Mouse (Mus musculus): Measurements from ENCODE around the gene Gclc.
"Not testable (repeated sequence)": the region's sequence is repeated elsewhere in the genome, so short reads cannot be mapped to it uniquely, and the experiment has no call there.

Gene Gclc

GRCm38 (mm10) chr9:77746315-77746714 is 8.0 kb upstream of the Gclc start:
- no peak for DNase-seq (ENCODE audit: low spot score in 2 of 2)

- DNase-seq (ENCODE audit: low spot score in 2 of 2) = not testable (repeated sequence)
These were observed 6.0 kb upstream of the Gclc start for GRCm38 (mm10) chr9:77748292-77748691.

DNA sequence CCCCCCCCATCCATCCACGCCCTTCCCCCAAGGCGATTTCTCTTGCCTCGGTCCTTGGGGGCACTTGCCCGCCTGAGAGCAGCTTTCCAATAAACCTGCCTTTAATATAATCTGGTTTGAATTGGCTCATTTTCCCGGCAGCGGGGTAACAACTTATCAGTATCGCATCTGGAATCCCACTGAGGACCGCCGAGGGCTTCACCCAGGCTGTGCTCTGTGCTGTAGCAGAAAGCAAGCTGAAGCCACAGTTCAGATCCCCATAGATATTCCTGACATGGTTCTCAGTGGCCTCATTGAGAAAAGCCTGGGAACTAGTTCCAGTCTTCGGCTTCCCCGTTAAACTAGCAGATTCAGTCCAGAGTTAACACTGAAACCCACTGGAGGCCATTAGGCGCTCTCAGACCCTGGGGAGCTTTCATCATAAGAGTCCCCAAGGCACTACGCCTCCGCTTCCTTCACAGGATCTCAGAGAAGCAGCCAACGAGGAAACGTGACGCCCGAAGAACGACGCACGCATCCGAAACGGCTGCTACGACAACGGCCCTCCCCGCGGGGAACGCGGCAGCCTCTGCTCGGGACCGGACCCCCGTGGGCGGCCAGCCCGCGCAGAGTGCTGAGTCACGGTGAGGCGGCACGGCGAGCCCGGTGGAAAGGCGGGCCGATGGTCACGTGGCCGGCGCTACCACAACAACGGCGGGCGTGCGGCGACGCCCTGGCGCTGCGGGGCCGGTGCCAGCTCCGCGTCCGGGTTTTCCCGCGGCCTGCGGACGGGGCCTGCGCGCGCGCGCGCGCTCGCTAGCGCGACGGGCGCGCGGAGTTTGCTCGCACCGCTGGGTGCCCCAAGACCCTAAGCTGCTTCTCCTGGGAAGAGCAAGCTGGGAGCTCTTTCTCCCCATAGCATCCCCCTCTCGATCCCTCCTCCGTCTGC is 3.9 kb upstream of the Gclc start:
- peak; percentile 91 for DNase-seq (ENCODE audit: low spot score in 2 of 2)

DNA sequence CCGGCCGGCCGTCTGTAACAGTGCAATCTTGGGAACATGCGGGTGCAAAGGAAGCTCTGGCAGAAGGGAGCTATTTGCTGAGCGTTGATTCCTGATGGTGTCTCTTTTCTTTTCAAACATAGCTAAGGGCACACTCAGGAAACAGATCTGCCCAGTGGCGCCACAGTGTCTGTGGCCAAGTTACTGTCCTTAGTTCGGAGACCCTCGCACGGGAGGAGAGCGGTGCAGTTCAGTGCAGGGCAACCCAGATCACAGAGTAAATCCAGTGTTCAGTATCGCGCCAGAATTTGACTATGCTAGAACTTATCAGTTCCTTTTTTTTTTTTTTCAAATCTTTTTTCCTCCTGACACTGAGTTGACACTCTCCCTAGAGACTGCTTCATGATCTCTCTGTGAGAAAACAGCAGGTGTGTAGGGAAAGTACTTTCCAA is 3.2 kb upstream of the Gclc start:
- DNase-seq (ENCODE audit: low spot score in 2 of 2) = no peak

GRCm38 (mm10) chr9:77754728-77755402 is 530 bp downstream of the Gclc start:
- peak in 1 of 2 experiments; percentile 63 for DNase-seq (ENCODE audit: low spot score in 2 of 2)

GRCm38 (mm10) chr9:77755403-77755784 is 1.1 kb downstream of the Gclc start:
- DNase-seq (ENCODE audit: low spot score in 2 of 2) = no peak

GRCm38 (mm10) chr9:77756076-77756475 is 1.7 kb downstream of the Gclc start:
- DNase-seq (ENCODE audit: low spot score in 2 of 2) = no peak

DNA sequence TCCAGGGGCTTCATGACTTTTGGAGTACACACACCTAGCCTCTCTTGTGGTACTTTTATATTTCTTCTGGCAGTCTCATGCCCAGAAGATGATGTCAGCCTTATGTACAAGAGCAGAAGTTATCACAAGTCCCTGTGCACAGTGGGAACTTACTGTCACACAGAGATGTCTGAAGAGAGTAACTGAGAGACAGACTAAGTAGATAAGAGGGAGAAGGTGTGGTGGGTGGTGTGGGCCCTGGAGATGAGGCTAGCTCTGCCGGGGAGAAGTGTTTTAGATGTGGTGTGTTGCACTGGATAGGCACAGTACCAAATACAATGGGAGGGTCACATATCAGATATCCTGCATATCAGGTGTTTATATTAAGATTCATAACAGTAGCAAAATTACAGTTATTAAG is 3.0 kb downstream of the Gclc start:
- DNase-seq (ENCODE audit: low spot score in 2 of 2) = no peak

DNA sequence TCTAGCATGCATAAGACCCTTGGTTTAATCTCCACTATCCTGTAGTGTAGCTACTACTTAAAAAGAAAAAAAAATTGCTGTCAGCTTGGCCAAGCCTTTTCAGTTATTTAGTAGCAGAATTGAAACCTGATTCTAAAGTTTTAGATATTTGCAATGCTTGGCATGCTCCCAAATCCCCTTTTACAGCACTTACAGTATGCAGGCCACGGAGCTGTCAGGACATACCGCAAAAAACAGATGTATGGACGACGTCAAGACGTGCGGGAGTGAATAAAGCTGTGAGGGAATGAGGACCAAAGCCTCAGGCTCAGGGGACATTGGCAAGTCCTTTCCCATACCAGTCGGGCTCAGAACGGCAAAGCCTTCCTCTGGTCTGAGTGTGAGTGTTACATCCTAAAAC is 4.1 kb downstream of the Gclc start:
- no peak for DNase-seq (ENCODE audit: low spot score in 2 of 2)

- no peak for DNase-seq (ENCODE audit: low spot score in 2 of 2)
These were observed 4.8 kb downstream of the Gclc start for GRCm38 (mm10) chr9:77759111-77759510.

DNA sequence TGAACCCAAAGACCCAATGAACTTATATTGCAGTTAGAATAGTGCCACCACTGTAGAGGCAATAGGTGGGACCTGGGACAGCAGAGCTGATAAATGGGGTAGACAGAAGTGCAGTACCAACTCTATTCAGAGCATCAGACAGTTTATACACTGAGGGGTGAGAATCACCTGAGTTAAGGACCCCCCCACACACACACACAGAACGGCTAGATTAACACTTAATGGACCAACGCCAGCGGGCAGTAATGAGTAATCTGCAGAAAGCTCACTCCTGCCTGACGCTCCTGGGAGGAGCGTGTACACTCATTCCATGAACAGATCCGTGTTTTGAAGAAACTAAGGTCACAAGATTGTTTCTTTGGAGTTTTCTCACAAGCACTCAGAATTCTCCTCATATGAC is 5.4 kb downstream of the Gclc start:
- DNase-seq (ENCODE audit: low spot score in 2 of 2) = no peak

GRCm38 (mm10) chr9:77766218-77766617 is 11.9 kb downstream of the Gclc start:
- DNase-seq (ENCODE audit: low spot score in 2 of 2) = no peak

DNA sequence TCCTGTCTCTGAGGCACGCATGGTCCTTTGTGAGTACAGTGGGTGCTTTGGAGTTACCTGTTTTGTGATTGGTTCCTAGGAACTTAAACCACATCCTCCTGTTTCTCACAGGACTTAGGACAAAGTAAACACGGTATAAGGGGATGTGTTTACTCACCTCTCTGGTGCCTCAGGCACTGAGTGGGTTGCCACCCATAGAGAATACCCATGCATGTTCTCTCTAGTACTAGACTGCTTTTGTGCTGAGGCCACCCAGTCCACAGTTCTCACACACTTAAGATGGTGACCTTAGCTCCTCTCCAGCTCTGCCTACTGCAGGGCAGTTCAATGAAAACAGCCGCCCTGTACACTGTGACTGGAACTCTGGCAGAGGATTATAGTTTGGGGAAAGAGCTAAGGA is 12.4 kb downstream of the Gclc start:
- no peak for DNase-seq (ENCODE audit: low spot score in 2 of 2)

- no peak for DNase-seq (ENCODE audit: low spot score in 2 of 2)
These were observed 16.6 kb downstream of the Gclc start for GRCm38 (mm10) chr9:77770909-77771308.

DNA sequence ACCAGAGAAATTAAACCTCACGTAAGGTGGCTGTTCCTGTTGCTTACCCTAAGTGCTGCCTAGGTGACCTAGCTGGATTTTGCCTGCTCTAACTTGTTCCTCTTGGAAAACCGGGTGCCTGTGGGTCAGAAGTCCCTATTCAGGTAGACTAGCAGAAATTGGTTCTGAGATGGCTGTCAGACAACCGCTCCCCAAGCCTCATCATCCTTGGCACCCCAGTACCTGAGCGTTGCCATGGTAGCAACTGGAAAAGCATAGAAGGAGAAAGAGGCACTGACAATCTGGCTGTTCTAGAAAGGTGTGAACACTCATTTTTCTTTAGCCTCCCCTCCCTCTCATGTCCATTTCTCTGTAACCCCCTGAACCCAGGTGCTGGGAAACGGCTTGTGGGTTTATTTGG is 17.0 kb downstream of the Gclc start:
- no peak for DNase-seq (ENCODE audit: low spot score in 2 of 2)

- no peak for DNase-seq (ENCODE audit: low spot score in 2 of 2)
These were observed 17.5 kb downstream of the Gclc start for GRCm38 (mm10) chr9:77771765-77772383.

DNA sequence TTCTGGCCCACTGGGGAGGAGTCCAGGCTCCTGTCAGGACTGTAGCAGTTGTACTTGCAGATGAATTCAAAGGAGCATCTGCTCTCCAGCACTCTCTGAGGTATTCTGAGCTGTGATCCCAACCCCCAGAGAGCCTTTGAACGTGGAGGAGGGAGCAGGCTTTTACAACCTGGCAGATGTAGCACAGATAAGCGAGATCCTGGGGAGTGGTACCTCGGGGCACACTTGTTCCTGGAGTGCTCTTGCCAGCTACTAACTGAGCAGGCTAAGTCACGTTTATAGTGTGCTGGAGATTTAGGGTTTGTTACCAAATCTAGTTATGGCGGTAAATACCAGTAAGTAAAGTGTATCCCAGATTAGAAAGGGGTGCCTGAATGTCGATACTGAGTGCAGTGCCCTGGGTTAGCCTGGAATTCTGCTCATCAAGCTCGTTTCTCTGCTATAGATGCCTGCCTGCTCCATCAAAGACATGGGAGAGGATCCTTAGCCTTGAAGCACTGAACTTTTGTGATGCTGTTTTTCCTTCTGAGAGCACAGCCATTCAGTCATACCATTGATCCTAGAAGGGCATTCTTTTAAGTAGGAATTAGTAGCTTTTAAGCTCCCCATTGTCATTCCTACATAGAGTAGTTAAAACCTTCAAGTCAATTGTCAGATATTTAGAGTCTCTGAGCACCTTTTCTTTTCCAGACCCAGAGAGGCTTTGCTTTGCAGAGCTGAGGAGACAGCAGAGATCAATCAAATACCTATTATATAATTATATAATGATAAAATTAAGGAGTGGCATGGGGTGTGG is 22.6 kb downstream of the Gclc start:
- no peak for DNase-seq (ENCODE audit: low spot score in 2 of 2)

DNA sequence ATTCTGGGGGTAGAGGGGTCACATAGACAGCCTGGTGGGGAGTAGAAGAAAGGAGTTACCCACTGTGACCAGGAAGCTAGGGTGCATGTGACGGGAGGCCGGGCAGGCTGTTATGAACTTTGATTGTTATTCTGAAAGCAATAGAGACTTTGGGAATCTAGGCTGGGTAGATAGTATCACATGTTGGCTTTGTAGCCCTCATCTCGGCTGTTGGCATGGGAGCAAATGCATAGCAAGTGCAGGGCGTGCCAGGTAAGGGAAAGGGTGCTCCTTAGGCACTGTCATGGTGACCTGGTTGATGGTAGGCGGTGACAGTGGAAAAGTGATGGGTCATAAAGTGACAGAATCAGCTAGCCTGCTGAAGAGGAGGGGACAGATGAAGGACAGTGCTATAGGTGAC is 23.3 kb downstream of the Gclc start:
- DNase-seq (ENCODE audit: low spot score in 2 of 2) = no peak

- DNase-seq (ENCODE audit: low spot score in 2 of 2) = no peak
These were observed 25.4 kb downstream of the Gclc start for GRCm38 (mm10) chr9:77779711-77780110.

DNA sequence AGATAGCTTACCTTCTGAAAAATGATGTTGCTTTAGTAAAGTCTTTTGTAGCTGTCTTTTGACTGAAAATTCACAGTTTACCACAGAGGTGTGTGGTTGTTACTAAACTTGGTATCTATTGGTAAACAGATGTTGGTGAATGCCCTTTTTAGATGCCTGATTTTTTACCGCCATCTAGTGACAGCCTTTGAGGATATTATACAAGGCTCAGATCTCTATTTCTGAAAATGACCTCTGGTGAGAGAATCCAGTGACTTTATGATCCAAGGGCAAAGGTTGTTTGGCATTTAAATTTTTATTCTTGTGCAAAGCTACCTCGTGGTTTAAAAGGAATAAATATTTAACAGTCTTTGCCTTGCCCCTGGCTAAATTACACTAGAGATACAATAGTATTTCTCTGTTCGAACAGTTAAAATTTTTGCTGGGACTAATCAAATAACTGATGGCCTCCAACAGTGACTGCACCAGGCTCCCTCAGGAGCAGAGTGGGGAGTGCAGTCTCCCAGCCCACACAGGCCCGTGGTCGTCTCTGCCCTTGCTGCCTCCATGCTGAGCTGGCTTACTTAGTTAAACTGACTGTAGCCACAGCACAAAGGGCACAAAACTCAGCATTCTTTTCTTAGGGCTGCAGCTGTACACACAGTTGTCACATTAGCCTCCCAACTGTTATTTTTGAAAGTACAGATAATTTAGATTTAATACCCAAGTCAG is 27.3 kb downstream of the Gclc start:
- DNase-seq (ENCODE audit: low spot score in 2 of 2) = no peak

- DNase-seq (ENCODE audit: low spot score in 2 of 2) = no peak
These were observed 27.9 kb downstream of the Gclc start for GRCm38 (mm10) chr9:77782201-77782600.

Data from urinary bladder, postnatal 4 days (tissue).